Mouse (Mus musculus): ENCODE results near the gene Aif1. TPM values are rescaled to one million over a fixed set of nuclear protein-coding genes. Genes with fewer than 3 reads are reported as not detected.

Aif1 gene
- total and polyA plus RNA-seq, 2 experiments = 1.6 to 13.3 TPM

GRCm38 (mm10) chr17:35121871-35122303 is 54.0 kb downstream of the Aif1 start, which contains the start of gene Csnk2b:
TSS of gene Csnk2b (minus strand) at chr17:35122053.
- Histone ChIP-seq H3K4me3 (ENCODE audit: insufficient read depth, low read depth, low read length) (peak within 1 kb of the TSS; percentile 85), H3K36me3 (ENCODE audit: control insufficient read depth, insufficient read depth, low read length) (peaks cover 19% of the 10 kb centered on the region; the same call in 1 of the 2 replicates), H3K27me3 (ENCODE audit: control insufficient read depth, insufficient read depth, low read length) (no peaks in the 10 kb centered on the region), H3K9ac (ENCODE audit: low read depth, low read length) (peak within 1 kb of the TSS; percentile 97), H3K4me1 (ENCODE audit: control insufficient read depth, insufficient read depth, low read length) (peaks cover 16% of the 10 kb centered on the region), H3K27ac (replicated peaks; ENCODE audit: insufficient read depth, low read depth, low read length) (peak within 1 kb of the TSS; percentile 84), H3K79me2 (ENCODE audit: control insufficient read depth, insufficient read depth, low read length) (peaks cover 12% of the 10 kb centered on the region)
- TF ChIP-seq CTCF (IDR thresholded peaks at IDR 0.05; ENCODE audit: low read depth, low read length) (peak; percentile 16; the same call in 1 of the 2 replicates), POLR2A (IDR thresholded peaks at IDR 0.05; ENCODE audit: extremely low read depth, insufficient read depth, low read length) (no peak)
- peak; percentile 54 for DNase-seq (ENCODE audit: extremely low read depth, low read depth, low spot score)
- 0% methylated on average over 19 of the region's 19 CpGs for WGBS

- WGBS = under 1% methylated on average over 50 of the region's 50 CpGs
- no peaks in the 10 kb centered on the region for H3K27me3 ChIP-seq (ENCODE audit: control insufficient read depth, insufficient read depth, low read length)
- H3K4me3 ChIP-seq (ENCODE audit: insufficient read depth, low read depth, low read length) = peak within 1 kb of the TSS; percentile 85
- peaks cover 12% of the 10 kb centered on the region for H3K79me2 ChIP-seq (ENCODE audit: control insufficient read depth, insufficient read depth, low read length)
- H3K36me3 ChIP-seq (ENCODE audit: control insufficient read depth, insufficient read depth, low read length) = peaks cover 22% of the 10 kb centered on the region; the same call in 1 of the 2 replicates
- peaks cover 15% of the 10 kb centered on the region for H3K4me1 ChIP-seq (ENCODE audit: control insufficient read depth, insufficient read depth, low read length)
- peak within 1 kb of the TSS; percentile 84 for H3K27ac ChIP-seq (replicated peaks; ENCODE audit: insufficient read depth, low read depth, low read length)
- peak within 1 kb of the TSS; percentile 97 for H3K9ac ChIP-seq (ENCODE audit: low read depth, low read length)
- TF ChIP-seq CTCF (IDR thresholded peaks at IDR 0.05; ENCODE audit: low read depth, low read length) (no peak), POLR2A (IDR thresholded peaks at IDR 0.05; ENCODE audit: extremely low read depth, insufficient read depth, low read length) (peak; percentile 61; the same call in 1 of the 2 replicates)
- DNase-seq (ENCODE audit: extremely low read depth, low read depth, low spot score) = peak; percentile 95
Observed at GRCm38 (mm10) chr17:35121143-35121799, 54.6 kb downstream of the Aif1 start, which contains the start of gene Gpank1. TSS of gene Gpank1 (plus strand) at chr17:35121455.

Other genes with a start within 250 kb of the Aif1 start
Only the 30 nearest of the 39 such genes appear.
- 0.07 and 0.09 TPM in 2 replicates for gene Vwa7, start 159.5 kb downstream of the Aif1 start, total RNA-seq (2014; rRNA removed)
- 0.16 and 0.27 TPM in 2 replicates for gene Vwa7, start 159.5 kb downstream of the Aif1 start, polyA plus RNA-seq (2012; rRNA removed)
- 0.54 TPM in 1 of 2 replicates, not detected in the other for gene Sapcd1, start 148.1 kb downstream of the Aif1 start, total RNA-seq (2014; rRNA removed)
- 0.66 TPM in 1 of 2 replicates, not detected in the other for gene Sapcd1, start 148.1 kb downstream of the Aif1 start, polyA plus RNA-seq (2012; rRNA removed)
- gene Msh5, start 129.3 kb downstream of the Aif1 start, total RNA-seq (2014; rRNA removed) = 1.0 and 2.0 TPM in 2 replicates
- 1.1 and 3.9 TPM in 2 replicates for gene Msh5, start 129.3 kb downstream of the Aif1 start, polyA plus RNA-seq (2012; rRNA removed)
- gene Clic1, start 126.1 kb downstream of the Aif1 start, total RNA-seq (2014; rRNA removed) = 15.9 and 20.3 TPM in 2 replicates
- 12.2 and 16.8 TPM in 2 replicates for gene Clic1, start 126.1 kb downstream of the Aif1 start, polyA plus RNA-seq (2012; rRNA removed)
- 3.0 and 3.6 TPM in 2 replicates for gene Ddah2, start 117.0 kb downstream of the Aif1 start, total RNA-seq (2014; rRNA removed)
- 3.8 and 3.9 TPM in 2 replicates for gene Ddah2, start 117.0 kb downstream of the Aif1 start, polyA plus RNA-seq (2012; rRNA removed)
- gene Ly6g6c, start 110.7 kb downstream of the Aif1 start, total RNA-seq (2014; rRNA removed) = not detected in 2 replicates
- gene Ly6g6c, start 110.7 kb downstream of the Aif1 start, polyA plus RNA-seq (2012; rRNA removed) = not detected in 2 replicates
- gene Mpig6b, start 109.9 kb downstream of the Aif1 start, total RNA-seq (2014; rRNA removed) = 0.18 TPM in 1 of 2 replicates, not detected in the other
- 0.06 TPM in 1 of 2 replicates, not detected in the other for gene Mpig6b, start 109.9 kb downstream of the Aif1 start, polyA plus RNA-seq (2012; rRNA removed)
- 0.37 TPM in 1 of 2 replicates, not detected in the other for gene Ly6g6e, start 99.2 kb downstream of the Aif1 start, total RNA-seq (2014; rRNA removed)
- gene Ly6g6e, start 99.2 kb downstream of the Aif1 start, polyA plus RNA-seq (2012; rRNA removed) = 0.33 and 0.35 TPM in 2 replicates
- gene Ly6g6d, start 98.0 kb downstream of the Aif1 start, total RNA-seq (2014; rRNA removed) = 0.47 TPM in 1 of 2 replicates, not detected in the other
- gene Ly6g6d, start 98.0 kb downstream of the Aif1 start, polyA plus RNA-seq (2012; rRNA removed) = 0.24 and 0.67 TPM in 2 replicates
- gene Ly6g6f, start 90.5 kb downstream of the Aif1 start, total RNA-seq (2014; rRNA removed) = not detected in 2 replicates
- 0.07 TPM in 2 replicates for gene Ly6g6f, start 90.5 kb downstream of the Aif1 start, polyA plus RNA-seq (2012; rRNA removed)
- gene Abhd16a, start 86.8 kb downstream of the Aif1 start, total RNA-seq (2014; rRNA removed) = 62.2 and 63.3 TPM in 2 replicates
- 78.4 and 83.0 TPM in 2 replicates for gene Abhd16a, start 86.8 kb downstream of the Aif1 start, polyA plus RNA-seq (2012; rRNA removed)
- not detected in 2 replicates for gene Ly6g5c, start 67.8 kb downstream of the Aif1 start, total RNA-seq (2014; rRNA removed)
- not detected in 2 replicates for gene Ly6g5c, start 67.8 kb downstream of the Aif1 start, polyA plus RNA-seq (2012; rRNA removed)
- 0.40 and 0.46 TPM in 2 replicates for gene Ly6g5b, start 60.6 kb downstream of the Aif1 start, total RNA-seq (2014; rRNA removed)
- 0.26 and 0.62 TPM in 2 replicates for gene Ly6g5b, start 60.6 kb downstream of the Aif1 start, polyA plus RNA-seq (2012; rRNA removed)
- 9.6 and 9.8 TPM in 2 replicates for gene Gpank1, start 54.6 kb downstream of the Aif1 start, total RNA-seq (2014; rRNA removed)
- gene Gpank1, start 54.6 kb downstream of the Aif1 start, polyA plus RNA-seq (2012; rRNA removed) = 10.5 and 11.4 TPM in 2 replicates
- 60.9 and 111 TPM in 2 replicates for gene Csnk2b, start 54.0 kb downstream of the Aif1 start, total RNA-seq (2014; rRNA removed)
- gene Csnk2b, start 54.0 kb downstream of the Aif1 start, polyA plus RNA-seq (2012; rRNA removed) = 215 and 228 TPM in 2 replicates
- 9.8 and 11.4 TPM in 2 replicates for gene D17H6S53E, start 49.7 kb downstream of the Aif1 start, total RNA-seq (2014; rRNA removed)
- 12.4 and 18.3 TPM in 2 replicates for gene D17H6S53E, start 49.7 kb downstream of the Aif1 start, polyA plus RNA-seq (2012; rRNA removed)
- 432 and 465 TPM in 2 replicates for gene Apom, start 44.0 kb downstream of the Aif1 start, total RNA-seq (2014; rRNA removed)
- gene Apom, start 44.0 kb downstream of the Aif1 start, polyA plus RNA-seq (2012; rRNA removed) = 510 and 575 TPM in 2 replicates
- gene Bag6, start 40.9 kb downstream of the Aif1 start, total RNA-seq (2014; rRNA removed) = 28.1 and 40.9 TPM in 2 replicates
- gene Bag6, start 40.9 kb downstream of the Aif1 start, polyA plus RNA-seq (2012; rRNA removed) = 88.4 and 119 TPM in 2 replicates
- gene Prrc2a, start 11.2 kb downstream of the Aif1 start, total RNA-seq (2014; rRNA removed) = 12.4 and 23.2 TPM in 2 replicates
- 103 and 144 TPM in 2 replicates for gene Prrc2a, start 11.2 kb downstream of the Aif1 start, polyA plus RNA-seq (2012; rRNA removed)
- 10.2 and 13.0 TPM in 2 replicates for gene Lst1, start 12.4 kb upstream of the Aif1 start, total RNA-seq (2014; rRNA removed)
- gene Lst1, start 12.4 kb upstream of the Aif1 start, polyA plus RNA-seq (2012; rRNA removed) = 5.9 and 11.8 TPM in 2 replicates
- 1.8 and 3.0 TPM in 2 replicates for gene Ltb, start 18.4 kb upstream of the Aif1 start, total RNA-seq (2014; rRNA removed)
- 2.6 and 4.7 TPM in 2 replicates for gene Ltb, start 18.4 kb upstream of the Aif1 start, polyA plus RNA-seq (2012; rRNA removed)
- gene Tnf, start 25.9 kb upstream of the Aif1 start, total RNA-seq (2014; rRNA removed) = 0.13 TPM in 1 of 2 replicates, not detected in the other
- gene Tnf, start 25.9 kb upstream of the Aif1 start, polyA plus RNA-seq (2012; rRNA removed) = 0.15 and 0.29 TPM in 2 replicates
- gene Lta, start 29.3 kb upstream of the Aif1 start, total RNA-seq (2014; rRNA removed) = 0.27 TPM in 1 of 2 replicates, not detected in the other
- gene Lta, start 29.3 kb upstream of the Aif1 start, polyA plus RNA-seq (2012; rRNA removed) = 0.06 TPM in 1 of 2 replicates, not detected in the other
- 0.37 TPM in 1 of 2 replicates, not detected in the other for gene Gm16181, start 44.8 kb upstream of the Aif1 start, total RNA-seq (2014; rRNA removed)
- not detected in 2 replicates for gene Gm16181, start 44.8 kb upstream of the Aif1 start, polyA plus RNA-seq (2012; rRNA removed)
- gene Atp6v1g2, start 57.6 kb upstream of the Aif1 start, total RNA-seq (2014; rRNA removed) = 0.28 and 0.34 TPM in 2 replicates
- 1.6 and 2.7 TPM in 2 replicates for gene Atp6v1g2, start 57.6 kb upstream of the Aif1 start, polyA plus RNA-seq (2012; rRNA removed)
- 7.5 and 7.6 TPM in 2 replicates for gene Nfkbil1, start 59.7 kb upstream of the Aif1 start, total RNA-seq (2014; rRNA removed)
- 7.5 and 8.6 TPM in 2 replicates for gene Nfkbil1, start 59.7 kb upstream of the Aif1 start, polyA plus RNA-seq (2012; rRNA removed)
- 37.0 and 43.6 TPM in 2 replicates for gene Ddx39b, start 65.7 kb upstream of the Aif1 start, total RNA-seq (2014; rRNA removed)
- gene Ddx39b, start 65.7 kb upstream of the Aif1 start, polyA plus RNA-seq (2012; rRNA removed) = 64.9 and 103 TPM in 2 replicates
- gene H2-D1, start 86.7 kb upstream of the Aif1 start, total RNA-seq (2014; rRNA removed) = 444 and 506 TPM in 2 replicates
- gene H2-D1, start 86.7 kb upstream of the Aif1 start, polyA plus RNA-seq (2012; rRNA removed) = 487 and 676 TPM in 2 replicates
- gene H2-Q1, start 144.3 kb upstream of the Aif1 start, total RNA-seq (2014; rRNA removed) = 9.1 and 11.1 TPM in 2 replicates
- gene H2-Q1, start 144.3 kb upstream of the Aif1 start, polyA plus RNA-seq (2012; rRNA removed) = 4.4 and 5.5 TPM in 2 replicates
- 0.81 and 1.2 TPM in 2 replicates for gene H2-Q2, start 166.2 kb upstream of the Aif1 start, total RNA-seq (2014; rRNA removed)
- gene H2-Q2, start 166.2 kb upstream of the Aif1 start, polyA plus RNA-seq (2012; rRNA removed) = 0.37 and 0.75 TPM in 2 replicates

Data from liver, adult 2 months (tissue).